Mouse (Mus musculus): ENCODE measurements at regions not wholly inside any gene's neighbourhood (a gene's known extent, or its start where the extent isn't known, plus 50 kb on each side); places are given as distances from the start of the nearest gene placed in this dataset.

DNA sequence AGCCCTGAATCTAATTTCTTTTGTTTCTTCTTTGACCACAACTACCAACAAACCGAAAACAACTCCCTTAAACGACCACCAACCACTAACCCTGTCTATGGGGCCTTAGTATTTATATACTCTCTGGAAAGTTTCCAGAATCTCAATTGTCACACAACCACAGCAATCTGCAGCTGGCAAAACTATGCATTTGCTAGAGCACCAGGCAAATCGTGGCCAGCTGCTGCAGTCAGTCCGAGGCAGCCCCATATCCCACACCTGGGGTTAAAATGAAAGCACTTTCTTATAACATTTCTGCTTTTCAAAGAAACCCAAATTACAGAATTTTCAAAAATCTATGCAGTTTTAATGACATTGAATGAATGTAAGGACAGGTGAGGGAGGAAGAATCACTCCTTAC is 63.8 kb upstream of the Thpo start:
- DNase-seq: no peak

- no peak for DNase-seq
Measured at GRCm38 (mm10) chr16:20794721-20795120, 60.4 kb upstream of the Thpo start.
